Mouse (Mus musculus) liver, embryonic 14.5 days (tissue): ENCODE results near the gene Ntm. TPM values are rescaled to one million over a fixed set of nuclear protein-coding genes. Genes with fewer than 3 reads are reported as not detected.

Experiments
- ATAC-seq: fragments of 200-750 bp; cut with Nextera tagmentation; 2 replicates; pipeline ENCODE4 v1.8.0; 2017; ENCODE audit warnings: moderate number of reproducible peaks, mild to moderate bottlenecking, moderate library complexity; ENCODE audit not compliant: insufficient read depth
- DNase-seq, 3 experiments: peaks; one replicate each; pipeline ENCODE4 v3.0.0-alpha.2; 2012 to 2013; ENCODE audit warnings: low read depth in 3 of 3, low spot score in 3 of 3
- H3K27ac ChIP-seq: fragments of 300-500 bp; sonication (generic); 2 replicates; pipeline ENCODE4 v1.5.1; 2014; ENCODE audit warnings: moderate library complexity, mild to moderate bottlenecking, control low read depth, inconsistent platforms
- H3K27me3 ChIP-seq: fragments of 300-500 bp; sonication (generic); 2 replicates; pipeline ENCODE4 v1.6.1; 2014; ENCODE audit warnings: mild to moderate bottlenecking, low read length, moderate library complexity; ENCODE audit not compliant: control insufficient read depth, insufficient read depth
- H3K36me3 ChIP-seq: fragments of 300-500 bp; sonication (generic); replicated peaks from 2 replicates; pipeline ENCODE4 v1.6.1; 2014; ENCODE audit warnings: low read depth; ENCODE audit not compliant: control insufficient read depth, insufficient read depth
- H3K4me1 ChIP-seq, 2 experiments: fragments of 200-500 bp in 1 of 2; fragments of 300-500 bp in 1 of 2; sonication (generic) in 1 of 2; replicated peaks; 2 replicates each; pipeline ENCODE4 v1.6.1; 2012 to 2014; ENCODE audit warnings: antibody characterized with exemption in 1 of 2, inconsistent platforms in 1 of 2, low read length in 1 of 2; ENCODE audit not compliant: control insufficient read depth in 2 of 2, insufficient read depth in 2 of 2
- H3K4me2 ChIP-seq: fragments of 300-500 bp; sonication (generic); 2 replicates; pipeline ENCODE4 v1.6.1; 2014; ENCODE audit warnings: low read depth, mild to moderate bottlenecking, control low read depth, moderate library complexity
- H3K4me3 ChIP-seq, 2 experiments: fragments of 200-500 bp in 1 of 2; fragments of 300-500 bp in 1 of 2; sonication (generic) in 1 of 2; 2 replicates each; pipeline ENCODE4 v1.5.1; 2012 to 2014; ENCODE audit warnings: low read depth in 2 of 2, low read length in 2 of 2, mild to moderate bottlenecking in 2 of 2, control low read depth in 1 of 2, inconsistent platforms in 1 of 2, moderate library complexity in 1 of 2; ENCODE audit not compliant: insufficient read depth in 1 of 2
- H3K9ac ChIP-seq: fragments of 300-500 bp; sonication (generic); replicated peaks from 2 replicates; pipeline ENCODE4 v1.6.1; 2014; ENCODE audit warnings: mild to moderate bottlenecking, control low read depth, moderate library complexity
- H3K9me3 ChIP-seq: fragments of 300-500 bp; sonication (generic); 2 replicates; pipeline ENCODE4 v1.6.1; 2016; ENCODE audit warnings: low read length, mixed read lengths; ENCODE audit not compliant: control insufficient read depth
- CTCF ChIP-seq: IDR thresholded peaks from 2 replicates; pipeline ENCODE4 v1.5.1; 2016; ENCODE audit warnings: antibody characterized with exemption, low read depth, control low read depth
- EP300 ChIP-seq: IDR thresholded peaks from 2 replicates; pipeline ENCODE4 v1.6.1; 2016; ENCODE audit warnings: antibody characterized with exemption, low read depth
- WGBS: fragments of 180-500 bp; shearing (Covaris S2); extraction: QIAGEN DNeasy Blood & Tissue Kit; methylation state at CpG from one replicate; pipeline ENCODE4 v1.1.7; 2014; ENCODE audit not compliant: insufficient replicate concordance; 5-methylcytosine and 5-hydroxymethylcytosine counted together
- polyA plus RNA-seq, 2 experiments: library from polyadenylated mRNA; depleted of rRNA in 1 of 2; stranded (reverse) in 1 of 2; unstranded in 1 of 2; fragments of >200 nt; fragmentation: Nextera tagmentation in 1 of 2; extraction: Ambion mirVana in 1 of 2; gene quantifications; 2 replicates each; pipeline versions ENCODE4 v1.2.1 to v1.2.3; 2012 to 2014

The Ntm gene
- polyA plus RNA-seq (2012; rRNA removed) (0.11 and 0.21 TPM in 2 replicates), polyA plus RNA-seq (2014; fragmentation: Nextera tagmentation; extraction: Ambion mirVana) (0.30 TPM in 1 of 2 replicates, not detected in the other)

GRCm38 (mm10) chr9:29962978-29963377 is at the start of gene Ntm:
Gene Ntm, minus strand, starts transcription at chr9:29963141.
- TF ChIP-seq EP300: no peak
- TF ChIP-seq CTCF: no peak
- WGBS: 37% methylated on average over 8 of the region's 8 CpGs
- H3K36me3 ChIP-seq: no peaks in the 10 kb centered on the region
- no peak within 1 kb of the TSS for H3K27ac ChIP-seq
- H3K27me3 ChIP-seq: peaks cover 7% of the 10 kb centered on the region
- no peak within 1 kb of the TSS for H3K9ac ChIP-seq
- no peaks in the 10 kb centered on the region for H3K9me3 ChIP-seq
- no peak for DNase-seq
- H3K4me1 ChIP-seq: no peaks in the 10 kb centered on the region
- H3K4me2 ChIP-seq: peak within 1 kb of the TSS; percentile 28; the same call in 1 of the 2 replicates
- no peak within 1 kb of the TSS for H3K4me3 ChIP-seq
- ATAC-seq: no peak

DNA sequence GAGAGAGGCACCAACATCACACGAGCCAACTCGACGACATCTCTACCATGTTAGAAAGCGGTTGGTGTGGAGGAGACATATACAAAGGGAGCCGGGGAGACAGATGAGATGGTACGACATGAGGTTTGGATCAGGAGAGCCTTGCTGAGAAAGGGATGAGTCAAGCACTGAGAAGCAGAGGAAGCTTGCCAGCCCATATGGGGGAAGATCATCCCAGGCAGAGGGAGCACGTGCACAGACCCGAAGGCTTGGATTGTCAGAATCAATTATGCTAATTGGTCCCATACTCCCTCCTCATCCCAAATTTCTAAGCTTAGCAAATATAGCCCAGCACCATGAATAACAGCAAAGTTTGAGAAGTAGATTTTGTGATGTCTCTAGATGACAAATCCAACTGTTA is 42.8 kb upstream of the Ntm start:
- no peak for ATAC-seq
- WGBS: 74% methylated on average over 8 of the region's 8 CpGs
- no peak for DNase-seq

DNA sequence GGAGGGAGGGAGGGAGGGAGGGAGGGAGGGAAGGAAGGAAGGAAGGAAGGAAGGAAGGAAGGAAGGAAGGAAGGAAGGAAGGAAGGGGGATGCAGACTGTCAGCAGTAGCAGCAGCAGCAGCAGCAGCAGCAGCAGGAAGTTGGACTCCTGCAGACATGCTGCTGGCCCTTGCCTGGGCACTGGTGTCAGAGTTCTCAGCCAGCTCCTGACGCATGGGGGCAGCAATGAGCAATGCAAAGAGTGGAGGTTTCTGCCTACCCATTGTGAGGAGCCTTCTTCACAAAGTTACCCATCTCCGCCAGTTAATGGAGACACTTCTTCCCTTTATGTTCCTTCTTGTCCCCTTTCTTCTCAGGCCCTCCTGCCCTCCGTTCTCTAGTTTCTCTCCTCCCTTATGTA is 40.7 kb upstream of the Ntm start:
- Histone ChIP-seq H3K4me3 (no peak overlapping the region), H3K36me3 (no peaks in the 10 kb centered on the region), H3K27me3 (no peaks in the 10 kb centered on the region), H3K9ac (no peak overlapping the region), H3K4me1 (no peaks in the 10 kb centered on the region), H3K9me3 (no peaks in the 10 kb centered on the region), H3K27ac (no peak overlapping the region), H3K4me2 (no peak overlapping the region)
- ATAC-seq (no peak), DNase-seq (no peak)
- 41% methylated on average over 3 of the region's 3 CpGs for WGBS
- TF ChIP-seq CTCF (peak; percentile 62), EP300 (no peak)

More for the DNA sequence above, 42.8 kb upstream of the Ntm start:
- Histone ChIP-seq H3K4me2 (no peak overlapping the region), H3K27me3 (no peaks in the 10 kb centered on the region), H3K4me3 (no peak overlapping the region), H3K9me3 (no peaks in the 10 kb centered on the region), H3K27ac (no peak overlapping the region), H3K36me3 (no peaks in the 10 kb centered on the region), H3K4me1 (no peaks in the 10 kb centered on the region), H3K9ac (no peak overlapping the region)
- no peak for TF ChIP-seq EP300
- TF ChIP-seq CTCF: no peak

- Histone ChIP-seq H3K9ac (no peak overlapping the region), H3K36me3 (no peaks in the 10 kb centered on the region), H3K4me2 (no peak overlapping the region), H3K4me1 (no peaks in the 10 kb centered on the region), H3K27ac (no peak overlapping the region), H3K9me3 (no peaks in the 10 kb centered on the region), H3K27me3 (no peaks in the 10 kb centered on the region), H3K4me3 (no peak overlapping the region)
- 48% methylated on average over 5 of the region's 5 CpGs for WGBS
- TF ChIP-seq CTCF (no peak), EP300 (no peak)
- ATAC-seq: no peak
- DNase-seq: no peak
These were observed 18.4 kb upstream of the Ntm start for GRCm38 (mm10) chr9:29981177-29981915.

DNA sequence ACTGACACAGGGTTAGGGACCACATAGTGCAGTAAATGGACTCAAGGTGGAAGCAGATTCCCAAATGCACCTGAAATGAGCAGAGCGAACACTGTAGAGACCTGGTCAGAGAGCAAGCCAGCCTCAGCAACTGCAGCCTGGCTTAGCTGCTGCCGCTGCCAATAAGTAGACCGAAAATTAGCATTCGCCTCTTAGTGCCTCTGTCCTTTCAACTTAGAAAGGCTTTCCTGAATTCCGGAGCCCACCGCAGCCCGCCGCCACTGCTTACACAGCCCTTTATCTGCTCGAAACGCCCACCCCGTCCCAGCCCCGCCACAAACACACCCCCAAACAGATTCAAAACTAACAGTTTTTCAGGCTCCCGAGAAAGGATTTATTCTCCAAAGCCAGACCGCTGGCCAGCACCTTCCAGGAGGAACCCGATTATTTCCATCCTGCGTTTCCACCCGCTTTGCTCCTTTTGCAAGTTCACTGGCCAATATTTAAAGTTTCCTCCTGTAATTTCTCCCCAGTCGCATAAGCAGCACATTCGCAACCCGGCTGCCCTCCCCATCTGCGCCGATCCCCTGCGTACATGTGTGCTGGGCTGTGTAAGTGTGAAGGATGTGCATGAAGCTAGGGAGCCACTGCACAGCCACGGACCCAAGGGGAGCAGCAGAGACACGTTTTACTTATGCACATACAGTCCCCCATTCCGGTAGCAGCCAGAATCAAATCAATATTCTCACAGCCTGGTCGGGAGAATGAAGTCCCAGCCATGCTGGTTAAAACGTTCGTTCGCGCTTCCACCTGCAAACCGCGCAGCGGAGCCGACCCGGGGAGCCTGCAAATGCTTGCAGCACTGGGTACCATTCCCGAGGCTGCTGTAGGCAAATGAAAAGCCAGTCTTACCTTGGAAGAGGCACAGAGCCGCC is 730 bp downstream of the Ntm start:
- Histone ChIP-seq H3K4me3 (no peak overlapping the region), H3K27ac (no peak overlapping the region), H3K36me3 (no peaks in the 10 kb centered on the region), H3K9me3 (no peaks in the 10 kb centered on the region), H3K27me3 (peaks cover 7% of the 10 kb centered on the region), H3K9ac (no peak overlapping the region), H3K4me2 (peak overlapping the region; percentile 28; the same call in 1 of the 2 replicates), H3K4me1 (no peaks in the 10 kb centered on the region)
- no peak for TF ChIP-seq CTCF
- 4% methylated on average over 38 of the region's 38 CpGs for WGBS
- DNase-seq (no peak), ATAC-seq (no peak)
